Mouse (Mus musculus) kidney, adult 2 months (tissue): Measurements from ENCODE around the gene Fbxl8. TPM values are rescaled to one million over a fixed set of nuclear protein-coding genes. Genes with fewer than 3 reads are reported as not detected.

Experiments used
- DNase-seq: peaks from one replicate; pipeline ENCODE4 v3.0.0; 2021
- H3K27ac ChIP-seq: fragments of 200-500 bp; 2 replicates; pipeline ENCODE4 v1.5.1; 2012; ENCODE audit warnings: low read depth, low read length, control low read depth, inconsistent platforms; ENCODE audit not compliant: insufficient read depth
- H3K27me3 ChIP-seq: fragments of 200-500 bp; replicated peaks from 2 replicates; pipeline ENCODE4 v1.6.1; 2012; ENCODE audit warnings: mild to moderate bottlenecking, moderate library complexity, low read length, inconsistent platforms; ENCODE audit not compliant: control insufficient read depth, insufficient read depth
- H3K36me3 ChIP-seq: fragments of 200-500 bp; 2 replicates; pipeline ENCODE4 v1.6.1; 2012; ENCODE audit warnings: mild to moderate bottlenecking, moderate library complexity, low read length, inconsistent platforms; ENCODE audit not compliant: control insufficient read depth, insufficient read depth
- H3K4me1 ChIP-seq: fragments of 200-500 bp; 2 replicates; pipeline ENCODE4 v1.6.1; 2011; ENCODE audit warnings: low read length; ENCODE audit not compliant: control insufficient read depth, insufficient read depth
- H3K4me3 ChIP-seq: fragments of 200-500 bp; 2 replicates; pipeline ENCODE4 v1.5.1; 2011; ENCODE audit warnings: mild to moderate bottlenecking, low read depth, low read length, control low read depth; ENCODE audit not compliant: insufficient read depth
- CTCF ChIP-seq: fragments of 200-500 bp; conservative IDR thresholded peaks from 2 replicates; pipeline ENCODE4 v1.5.1; 2011; ENCODE audit warnings: low read depth, mild to moderate bottlenecking, control low read depth, low read length, moderate library complexity, mixed read lengths; ENCODE audit not compliant: insufficient read depth, insufficient read length
- POLR2A ChIP-seq: fragments of 200-500 bp; IDR thresholded peaks from one replicate; pipeline ENCODE4 v1.6.1; 2011; ENCODE audit warnings: low read depth, low read length, control low read depth
- WGBS: fragments of 180-500 bp; shearing (Covaris S2); methylation state at CpG from one replicate; pipeline ENCODE4 v1.1.7; 2018; 5-methylcytosine and 5-hydroxymethylcytosine counted together
- polyA plus RNA-seq: library from polyadenylated mRNA; depleted of rRNA; stranded (reverse); fragments of >200 nt; gene quantifications from 2 replicates; pipeline ENCODE4 v1.2.3, GENCODE M21; 2012

Gene Fbxl8
- polyA plus RNA-seq, 1 experiment: 6.9 TPM

GRCm38 (mm10) chr8:105252680-105253537, 11.5 kb upstream of the Fbxl8 start:
- no peak for DNase-seq
- TF ChIP-seq CTCF (no peak), POLR2A (no peak)
- no peak overlapping the region for H3K27ac ChIP-seq
- H3K4me3 ChIP-seq: no peak overlapping the region
- H3K27me3 ChIP-seq: no peaks in the 10 kb centered on the region
- 90% methylated on average over 10 of the region's 10 CpGs for WGBS
- no peaks in the 10 kb centered on the region for H3K4me1 ChIP-seq
- no peaks in the 10 kb centered on the region for H3K36me3 ChIP-seq

- H3K36me3 ChIP-seq: no peaks in the 10 kb centered on the region
- H3K4me1 ChIP-seq: no peaks in the 10 kb centered on the region
- TF ChIP-seq CTCF: no peak
- TF ChIP-seq POLR2A: no peak
- 46% methylated on average over 20 of the region's 20 CpGs for WGBS
- H3K27ac ChIP-seq: no peak overlapping the region
- H3K4me3 ChIP-seq: no peak overlapping the region
- no peak for DNase-seq
- H3K27me3 ChIP-seq: no peaks in the 10 kb centered on the region
These were observed 10.7 kb upstream of the Fbxl8 start for GRCm38 (mm10) chr8:105253766-105254151.

- Histone ChIP-seq H3K36me3 (no peaks in the 10 kb centered on the region), H3K4me1 (peaks cover under 1% of the 10 kb centered on the region; the same call in 1 of the 2 replicates), H3K27ac (no peak overlapping the region), H3K27me3 (no peaks in the 10 kb centered on the region), H3K4me3 (peak overlapping the region; percentile 62)
- under 1% methylated on average over 74 of the region's 74 CpGs for WGBS
- DNase-seq: peak; percentile 90
- TF ChIP-seq CTCF (peak; percentile 70), POLR2A (no peak)
These were observed 10.1 kb upstream of the Fbxl8 start for GRCm38 (mm10) chr8:105254152-105254965.

GRCm38 (mm10) chr8:105254966-105255350, 9.5 kb upstream of the Fbxl8 start, which contains the start of gene B3gnt9:
Gene B3gnt9 (minus strand): TSS chr8:105255153.
- peak within 1 kb of the TSS; percentile 62 for H3K4me3 ChIP-seq
- peaks cover 3% of the 10 kb centered on the region; the same call in 1 of the 2 replicates for H3K4me1 ChIP-seq
- H3K27me3 ChIP-seq: no peaks in the 10 kb centered on the region
- H3K36me3 ChIP-seq: no peaks in the 10 kb centered on the region
- TF ChIP-seq POLR2A (no peak), CTCF (no peak)
- WGBS: 11% methylated on average over 14 of the region's 14 CpGs
- no peak within 1 kb of the TSS for H3K27ac ChIP-seq
- DNase-seq: peak; percentile 47

GRCm38 (mm10) chr8:105257318-105258114, 6.9 kb upstream of the Fbxl8 start:
- H3K27me3 ChIP-seq: no peaks in the 10 kb centered on the region
- TF ChIP-seq CTCF: no peak
- TF ChIP-seq POLR2A: no peak
- 88% methylated on average over 7 of the region's 7 CpGs for WGBS
- no peak overlapping the region for H3K4me3 ChIP-seq
- H3K27ac ChIP-seq: no peak overlapping the region
- H3K36me3 ChIP-seq: no peaks in the 10 kb centered on the region
- DNase-seq: no peak
- peaks cover 3% of the 10 kb centered on the region; the same call in 1 of the 2 replicates for H3K4me1 ChIP-seq

- TF ChIP-seq POLR2A (no peak), CTCF (no peak)
- DNase-seq: no peak
- 36% methylated on average over 55 of the region's 55 CpGs for WGBS
These were observed 5.3 kb upstream of the Fbxl8 start for GRCm38 (mm10) chr8:105258911-105259720.

More at GRCm38 (mm10) chr8:105258911-105259720, 5.3 kb upstream of the Fbxl8 start:
- Histone ChIP-seq H3K36me3 (no peaks in the 10 kb centered on the region), H3K27ac (no peak overlapping the region), H3K4me3 (peak overlapping the region; percentile 34; the same call in 1 of the 2 replicates), H3K27me3 (no peaks in the 10 kb centered on the region), H3K4me1 (peaks cover 3% of the 10 kb centered on the region; the same call in 1 of the 2 replicates)
